ENCODE assay signal across 34 mouse cellular contexts in genomic region chr2:172229190-172229589, GRCm38 (mm10). TPM values are rescaled to one million over a fixed set of nuclear protein-coding genes. Genes with fewer than 3 reads are reported as not detected.
DNase-seq lines count a peak whose midpoint lies in the region; ATAC-seq lines count a peak whose summit lies in the region.
"Had no signal": no experiment of that assay in that cellular context is flagged by ENCODE, and none has a peak within 500 bp of the region (broad histone marks: within the 10 kb centered on the region; RNA-seq: fewer than 3 reads in every experiment).

No protein-coding gene starts in this region.

- peak overlapping the region; percentile 13; the same call in 1 of the 2 replicates for H3K4me3 ChIP-seq in heart, embryonic 10.5 days
- no peak overlapping the region for H3K4me3 ChIP-seq in heart, embryonic 13.5 days
- H3K4me3 ChIP-seq: embryonic facial prominence, embryonic 12.5 days; embryonic facial prominence, embryonic 15.5 days; gastrocnemius, adult 2 months; hindbrain, embryonic 12.5 days; hindbrain, embryonic 15.5 days had no signal

- H3K27ac ChIP-seq in heart, embryonic 10.5 days, result peak overlapping the region; percentile 3; the same call in 1 of the 2 replicates
- H3K27ac ChIP-seq in heart, embryonic 13.5 days (replicated peaks), result peak overlapping the region; percentile 70
- H3K27ac ChIP-seq: embryonic facial prominence, embryonic 12.5 days; embryonic facial prominence, embryonic 15.5 days; gastrocnemius, adult 2 months; hindbrain, embryonic 12.5 days; hindbrain, embryonic 15.5 days had no signal

- peak overlapping the region; percentile 50 for H3K4me2 ChIP-seq in heart, embryonic 13.5 days
- H3K4me2 ChIP-seq: embryonic facial prominence, embryonic 12.5 days; embryonic facial prominence, embryonic 15.5 days; hindbrain, embryonic 12.5 days; hindbrain, embryonic 15.5 days had no signal

- no peaks in the 10 kb centered on the region for H3K9me3 ChIP-seq in heart, embryonic 10.5 days
- no peaks in the 10 kb centered on the region for H3K9me3 ChIP-seq in heart, embryonic 13.5 days
- H3K9me3 ChIP-seq: embryonic facial prominence, embryonic 12.5 days; embryonic facial prominence, embryonic 15.5 days; hindbrain, embryonic 12.5 days; hindbrain, embryonic 15.5 days had no signal

- intact Hi-C loops in heart, postnatal 14 days (cut with DNase I), result no loop called here

- H3K4me1 ChIP-seq in heart, embryonic 10.5 days, result peaks cover 29% of the 10 kb centered on the region
- peaks cover 29% of the 10 kb centered on the region for H3K4me1 ChIP-seq in heart, embryonic 13.5 days
- H3K4me1 ChIP-seq: embryonic facial prominence, embryonic 12.5 days; embryonic facial prominence, embryonic 15.5 days; hindbrain, embryonic 12.5 days; hindbrain, embryonic 15.5 days had no signal

- ATAC-seq in heart, embryonic 13.5 days (ENCODE audit: extremely low read depth, insufficient number of reproducible peaks, low FRiP score, low TSS enrichment), result no peak
- ATAC-seq: forebrain, embryonic 14.5 days; forebrain, postnatal 0 days; intestine, postnatal 0 days; Patski had no signal

- H3K9ac ChIP-seq in heart, embryonic 13.5 days, result no peak overlapping the region
- H3K9ac ChIP-seq: embryonic facial prominence, embryonic 12.5 days; embryonic facial prominence, embryonic 15.5 days; forebrain, postnatal 0 days; hindbrain, embryonic 12.5 days; hindbrain, embryonic 15.5 days had no signal

- H3K36me3 ChIP-seq in heart, embryonic 10.5 days, result no peaks in the 10 kb centered on the region
- no peaks in the 10 kb centered on the region for H3K36me3 ChIP-seq in heart, embryonic 13.5 days
- H3K36me3 ChIP-seq: embryonic facial prominence, embryonic 12.5 days; embryonic facial prominence, embryonic 15.5 days; G1E; hindbrain, embryonic 12.5 days; hindbrain, embryonic 15.5 days had no signal

- H3K27me3 ChIP-seq in heart, embryonic 10.5 days (ENCODE audit: insufficient read depth, poor library complexity, severe bottlenecking), result no peaks in the 10 kb centered on the region
- H3K27me3 ChIP-seq in heart, embryonic 13.5 days (replicated peaks), result no peaks in the 10 kb centered on the region
- H3K27me3 ChIP-seq: embryonic facial prominence, embryonic 12.5 days; embryonic facial prominence, embryonic 15.5 days; hindbrain, embryonic 12.5 days; hindbrain, embryonic 15.5 days; Patski had no signal

- peak; percentile 86 for DNase-seq in heart, embryonic 10.5 days (ENCODE audit: low spot score)
- DNase-seq in heart, postnatal 14 days, result no peak
- no peak for DNase-seq in heart, adult 9 months (ENCODE audit: low spot score in 2 of 2)
- peak; percentile 1 for DNase-seq in right cerebral cortex, postnatal 4 days
- DNase-seq in right cerebral cortex, adult 2 months (ENCODE audit: low spot score in 2 of 2), result no peak
- DNase-seq in heart, postnatal 4 days, result peak; percentile 45
- no peak for DNase-seq in retina, embryonic 14.5 days (ENCODE audit: low spot score)
- DNase-seq: adrenal gland, postnatal 10 days; adrenal gland, postnatal 36 days; B cell, adult 2 months; cerebellum, adult 18-20 months; cerebellum, adult 9-10 months; cerebellum, postnatal 25 days; forebrain, postnatal 0 days; gastrocnemius, adult 2 months; gastrocnemius, postnatal 14 days; kidney, adult 2 months had no signal

- 21% methylated on average over 3 of the region's 3 CpGs for WGBS in heart, embryonic 10.5 days
- WGBS in heart, embryonic 13.5 days, result 10% methylated on average over 3 of the region's 3 CpGs

RNA-seq across cellular contexts. Expression of gene Mc3r, which starts 19.1 kb away (rescaled TPM):
- polyA plus RNA-seq in heart, embryonic 10.5 days (2016; fragmentation: Nextera tagmentation; extraction: Ambion mirVana), result not detected in 2 replicates
- not detected for total RNA-seq in heart, postnatal 14 days (2021)
- polyA plus RNA-seq in heart, embryonic 13.5 days (2015; fragmentation: Nextera tagmentation; extraction: Ambion mirVana), result not detected in 2 replicates
- not detected for total RNA-seq in heart, postnatal 4 days (2021)
- total RNA-seq: adrenal gland, adult 18-20 months; adrenal gland, postnatal 10 days; adrenal gland, postnatal 36 days; CH12.LX; common myeloid progenitor, adult 5-6 weeks; gastrocnemius, adult 2 months; gastrocnemius, postnatal 14 days; gastrocnemius, postnatal 4 days; hematopoietic stem cell, adult 5-6 weeks had no signal
- polyA plus RNA-seq: embryonic facial prominence, embryonic 12.5 days; embryonic facial prominence, embryonic 15.5 days; forebrain, embryonic 11.5 days; G1E; hindbrain, embryonic 12.5 days; intestine, embryonic 14.5 days; intestine, postnatal 0 days; kidney, adult 2 months; kidney, embryonic 14.5 days; Patski had no signal

Comparison
In these comparisons a context has a peak if more than half of its experiments do, and no peak if none do; other contexts are left out.
1. DNase-seq: peak in heart, embryonic 10.5 days (single experiment), right cerebral cortex, postnatal 4 days (single experiment) and heart, postnatal 4 days (single experiment); none in heart, postnatal 14 days (0 of 2), heart, adult 9 months (0 of 2), right cerebral cortex, adult 2 months (0 of 2) and retina, embryonic 14.5 days (single experiment).